Comparison of ENCODE assay signal across 13 mouse cellular contexts in genomic region chr10:70181279-70181972, GRCm38 (mm10). TPM values are rescaled to one million over a fixed set of nuclear protein-coding genes. Genes with fewer than 3 reads are reported as not detected.
A peak's percentile ranks its signal among the peaks of the same experiment; 100 is the strongest.
DNase-seq lines count a peak whose midpoint lies in the region; ATAC-seq and TF ChIP-seq lines count a peak whose summit lies in the region.
"Had no signal": no experiment of that assay in that cellular context is flagged by ENCODE, and none has a peak within 500 bp of the region (broad histone marks: within the 10 kb centered on the region; RNA-seq: fewer than 3 reads in every experiment).

No protein-coding gene starts in this region.

- no peaks in the 10 kb centered on the region for H3K9me3 ChIP-seq in liver, embryonic 11.5 days (ENCODE audit: control insufficient read depth, low read length)
- H3K9me3 ChIP-seq in limb, embryonic 10.5 days (replicated peaks): no peaks in the 10 kb centered on the region
- H3K9me3 ChIP-seq: forebrain, embryonic 13.5 days had no signal

- no peak for ATAC-seq in liver, embryonic 11.5 days (replicated peaks; ENCODE audit: low FRiP score)
- ATAC-seq: forebrain, embryonic 13.5 days had no signal

- 26% methylated on average over 11 of the region's 11 CpGs for WGBS in liver, adult 2 months
- 77% methylated on average over 11 of the region's 11 CpGs for WGBS in liver, embryonic 11.5 days
- 89% methylated on average over 11 of the region's 11 CpGs for WGBS in limb, embryonic 10.5 days

- no peak for TF ChIP-seq POLR2A in liver, adult 2 months (IDR thresholded peaks at IDR 0.05; ENCODE audit: extremely low read depth, insufficient read depth, low read length)

- peak; percentile 48 for DNase-seq in adrenal gland, postnatal 10 days
- DNase-seq in adrenal gland, adult 8-10 months: no peak
- peak; percentile 94 for DNase-seq in liver, adult 2 months (ENCODE audit: extremely low read depth, low read depth, low spot score)
- DNase-seq in liver, embryonic 11.5 days (ENCODE audit: low spot score): no peak
- DNase-seq in kidney, adult 9 months: peak; percentile 97
- DNase-seq in lung, postnatal 10 days: peak; percentile 25
- DNase-seq in limb, embryonic 10.5 days (ENCODE audit: low spot score): no peak
- no peak for DNase-seq in urinary bladder, postnatal 25 days (ENCODE audit: low spot score)
- DNase-seq: adrenal gland, postnatal 25 days; cerebellum, adult 11-12 months; gastrocnemius, postnatal 36 days had no signal

- H3K27me3 ChIP-seq in liver, adult 2 months (ENCODE audit: control insufficient read depth, insufficient read depth, low read length): no peaks in the 10 kb centered on the region
- H3K27me3 ChIP-seq in liver, embryonic 11.5 days (replicated peaks; ENCODE audit: control insufficient read depth, insufficient read depth, low read length): no peaks in the 10 kb centered on the region
- H3K27me3 ChIP-seq in limb, embryonic 10.5 days (ENCODE audit: low read depth, poor library complexity, severe bottlenecking): no peaks in the 10 kb centered on the region
- H3K27me3 ChIP-seq: forebrain, embryonic 13.5 days had no signal

- H3K4me2 ChIP-seq in liver, embryonic 11.5 days: no peak overlapping the region
- H3K4me2 ChIP-seq: forebrain, embryonic 13.5 days had no signal

- peak overlapping the region; percentile 53 for H3K4me3 ChIP-seq in liver, adult 2 months (ENCODE audit: insufficient read depth, low read depth, low read length)
- H3K4me3 ChIP-seq in liver, embryonic 11.5 days (ENCODE audit: low read depth, low read length): no peak overlapping the region
- no peak overlapping the region for H3K4me3 ChIP-seq in limb, embryonic 10.5 days
- H3K4me3 ChIP-seq: forebrain, embryonic 13.5 days had no signal

- peaks cover 9% of the 10 kb centered on the region; the same call in 1 of the 2 replicates for H3K36me3 ChIP-seq in liver, adult 2 months (ENCODE audit: control insufficient read depth, insufficient read depth, low read length)
- H3K36me3 ChIP-seq in liver, embryonic 11.5 days (ENCODE audit: control insufficient read depth, insufficient read depth, low read length): peaks cover 9% of the 10 kb centered on the region; the same call in 1 of the 2 replicates
- H3K36me3 ChIP-seq in limb, embryonic 10.5 days: peaks cover 71% of the 10 kb centered on the region

- peak overlapping the region; percentile 49; the same call in 1 of the 2 replicates for H3K27ac ChIP-seq in liver, adult 2 months (replicated peaks; ENCODE audit: insufficient read depth, low read depth, low read length)
- no peak overlapping the region for H3K27ac ChIP-seq in liver, embryonic 11.5 days (ENCODE audit: low read depth, low read length)
- H3K27ac ChIP-seq in limb, embryonic 10.5 days: no peak overlapping the region
- H3K27ac ChIP-seq: forebrain, embryonic 13.5 days had no signal

- peaks cover 7% of the 10 kb centered on the region for H3K4me1 ChIP-seq in liver, adult 2 months (ENCODE audit: control insufficient read depth, insufficient read depth, low read length)
- peaks cover 7% of the 10 kb centered on the region for H3K4me1 ChIP-seq in liver, embryonic 11.5 days (replicated peaks; ENCODE audit: control insufficient read depth, insufficient read depth, low read length)
- H3K4me1 ChIP-seq in limb, embryonic 10.5 days: peaks cover 7% of the 10 kb centered on the region

- no peaks in the 10 kb centered on the region for H3K79me2 ChIP-seq in liver, adult 2 months (ENCODE audit: control insufficient read depth, insufficient read depth, low read length)

- no peak for TF ChIP-seq CTCF in liver, adult 2 months (IDR thresholded peaks at IDR 0.05; ENCODE audit: low read depth, low read length)

- H3K9ac ChIP-seq in liver, adult 2 months (ENCODE audit: low read depth, low read length): peak overlapping the region; percentile 47; the same call in 1 of the 2 replicates
- H3K9ac ChIP-seq in liver, embryonic 11.5 days (ENCODE audit: low read depth, low read length): no peak overlapping the region
- H3K9ac ChIP-seq: forebrain, embryonic 13.5 days had no signal

RNA-seq across cellular contexts. Expression of gene Mrln, which starts 23.0 kb away (rescaled TPM):
- total RNA-seq in adrenal gland, postnatal 10 days (2021): 1 to 10 TPM; 2.8 to 9.8 TPM
- total RNA-seq in adrenal gland, adult 8-10 months (2022): under 1 TPM in 1 of 4 experiments, not detected in 3; 0.89 TPM
- total RNA-seq in liver, adult 2 months (2014; rRNA removed): not detected in 2 replicates
- polyA plus RNA-seq in liver, adult 2 months (2012; rRNA removed): not detected in 2 replicates
- 0.67 and 0.96 TPM in 2 replicates for polyA plus RNA-seq in liver, embryonic 11.5 days (2014; fragmentation: Nextera tagmentation; extraction: Ambion mirVana)
- polyA plus RNA-seq in limb, embryonic 10.5 days (2016; fragmentation: Nextera tagmentation; extraction: Ambion mirVana): 0.39 and 2.9 TPM in 2 replicates
- total RNA-seq: adrenal gland, postnatal 25 days; left cerebral cortex, adult 18-20 months had no signal
- polyA plus RNA-seq: forebrain, embryonic 13.5 days had no signal

Comparison
In these comparisons a context has a peak if more than half of its experiments do, and no peak if none do; other contexts are left out.
1. DNase-seq: peak in adrenal gland, postnatal 10 days (single experiment), liver, adult 2 months (single experiment), kidney, adult 9 months (single experiment) and lung, postnatal 10 days (single experiment); none in adrenal gland, adult 8-10 months (single experiment), liver, embryonic 11.5 days (single experiment), limb, embryonic 10.5 days (single experiment) and urinary bladder, postnatal 25 days (single experiment).